Mouse (Mus musculus) E14TG2a.4 (cell line): ENCODE results near the gene Tmx1.
A peak's percentile ranks its signal among the peaks of the same experiment; 100 is the strongest.

Source experiments
- H3K27me3 ChIP-seq: 2 replicates; pipeline ENCODE4 v1.6.1; 2014; ENCODE audit warnings: low read length, control low read depth; ENCODE audit not compliant: insufficient read depth
- H3K36me3 ChIP-seq: 2 replicates; pipeline ENCODE4 v1.6.1; 2014; ENCODE audit warnings: low read length, control low read depth; ENCODE audit not compliant: insufficient read depth
- H3K4me1 ChIP-seq: replicated peaks from 2 replicates; pipeline ENCODE4 v1.6.1; 2014; ENCODE audit warnings: low read depth, low read length, control low read depth
- H3K4me3 ChIP-seq: replicated peaks from 2 replicates; pipeline ENCODE4 v1.5.1; 2014; ENCODE audit warnings: mild to moderate bottlenecking, low read length
- H3K9me3 ChIP-seq: 2 replicates; pipeline ENCODE4 v1.6.1; 2014; ENCODE audit warnings: low read length, control low read depth
- CTCF ChIP-seq: conservative IDR thresholded peaks from 2 replicates; pipeline ENCODE4 v1.5.1; 2014; ENCODE audit warnings: low read length
- NANOG ChIP-seq: IDR thresholded peaks from 2 replicates; pipeline ENCODE4 v1.6.1; 2014; ENCODE audit warnings: borderline replicate concordance, low read length, mixed read lengths
- POU5F1 ChIP-seq: IDR thresholded peaks from 2 replicates; pipeline ENCODE4 v1.6.1; 2014; ENCODE audit warnings: low read length, borderline replicate concordance

Tmx1 gene

GRCm38 (mm10) chr12:70452726-70453645 is at the start of gene Tmx1:
TSS of gene Tmx1 (plus strand) at chr12:70453095.
- Histone ChIP-seq H3K4me3 (peak within 1 kb of the TSS; percentile 86), H3K36me3 (peaks cover 12% of the 10 kb centered on the region)
- TF ChIP-seq POU5F1 = no peak
- TF ChIP-seq NANOG = no peak
- no peak for TF ChIP-seq CTCF

GRCm38 (mm10) chr12:70404327-70404726 is 48.6 kb upstream of the Tmx1 start:
- H3K4me3 ChIP-seq = no peak overlapping the region
- no peaks in the 10 kb centered on the region; the same call in 1 of the 2 replicates for H3K4me1 ChIP-seq
- no peaks in the 10 kb centered on the region for H3K27me3 ChIP-seq
- no peaks in the 10 kb centered on the region for H3K9me3 ChIP-seq
- TF ChIP-seq POU5F1 = no peak
- no peak for TF ChIP-seq CTCF
- no peak for TF ChIP-seq NANOG
- no peaks in the 10 kb centered on the region for H3K36me3 ChIP-seq

More at GRCm38 (mm10) chr12:70452726-70453645, at the start of gene Tmx1:
- Histone ChIP-seq H3K4me1 (peaks cover 12% of the 10 kb centered on the region; the same call in 1 of the 2 replicates), H3K9me3 (no peaks in the 10 kb centered on the region), H3K27me3 (peaks cover 10% of the 10 kb centered on the region)

GRCm38 (mm10) chr12:70408396-70408795 is 44.5 kb upstream of the Tmx1 start:
- no peak overlapping the region for H3K4me3 ChIP-seq
- no peaks in the 10 kb centered on the region for H3K9me3 ChIP-seq
- no peaks in the 10 kb centered on the region for H3K36me3 ChIP-seq
- no peaks in the 10 kb centered on the region; the same call in 1 of the 2 replicates for H3K4me1 ChIP-seq
- no peaks in the 10 kb centered on the region for H3K27me3 ChIP-seq
- TF ChIP-seq NANOG (no peak), CTCF (no peak), POU5F1 (no peak)

GRCm38 (mm10) chr12:70409600-70409999 is 43.3 kb upstream of the Tmx1 start:
- H3K9me3 ChIP-seq = peaks cover 5% of the 10 kb centered on the region; the same call in 1 of the 2 replicates
- no peak overlapping the region for H3K4me3 ChIP-seq
- H3K27me3 ChIP-seq = no peaks in the 10 kb centered on the region
- no peaks in the 10 kb centered on the region for H3K36me3 ChIP-seq
- no peaks in the 10 kb centered on the region for H3K4me1 ChIP-seq
- no peak for TF ChIP-seq NANOG
- no peak for TF ChIP-seq POU5F1
- no peak for TF ChIP-seq CTCF

GRCm38 (mm10) chr12:70420216-70420615 is 32.7 kb upstream of the Tmx1 start:
- Histone ChIP-seq H3K36me3 (no peaks in the 10 kb centered on the region), H3K4me1 (no peaks in the 10 kb centered on the region), H3K4me3 (no peak overlapping the region), H3K27me3 (no peaks in the 10 kb centered on the region), H3K9me3 (no peaks in the 10 kb centered on the region)
- TF ChIP-seq POU5F1 (no peak), NANOG (no peak), CTCF (no peak)

GRCm38 (mm10) chr12:70421028-70421427 is 31.9 kb upstream of the Tmx1 start:
- no peak for TF ChIP-seq CTCF
- TF ChIP-seq POU5F1 = no peak
- no peak for TF ChIP-seq NANOG
- H3K9me3 ChIP-seq = no peaks in the 10 kb centered on the region
- H3K4me3 ChIP-seq = no peak overlapping the region
- H3K4me1 ChIP-seq = no peaks in the 10 kb centered on the region
- no peaks in the 10 kb centered on the region for H3K36me3 ChIP-seq
- no peaks in the 10 kb centered on the region for H3K27me3 ChIP-seq

- TF ChIP-seq CTCF (no peak), NANOG (no peak), POU5F1 (no peak)
- Histone ChIP-seq H3K4me3 (no peak overlapping the region), H3K9me3 (no peaks in the 10 kb centered on the region), H3K4me1 (no peaks in the 10 kb centered on the region), H3K36me3 (no peaks in the 10 kb centered on the region), H3K27me3 (no peaks in the 10 kb centered on the region)
Observed at GRCm38 (mm10) chr12:70422322-70423118, 30.4 kb upstream of the Tmx1 start.

- Histone ChIP-seq H3K4me3 (no peak overlapping the region), H3K4me1 (no peaks in the 10 kb centered on the region), H3K27me3 (no peaks in the 10 kb centered on the region), H3K9me3 (no peaks in the 10 kb centered on the region), H3K36me3 (no peaks in the 10 kb centered on the region)
- TF ChIP-seq NANOG (no peak), POU5F1 (no peak)
Observed at GRCm38 (mm10) chr12:70427885-70428284, 25.0 kb upstream of the Tmx1 start.
